Mouse (Mus musculus): ENCODE results near the gene Clic1.

The Clic1 gene

DNA sequence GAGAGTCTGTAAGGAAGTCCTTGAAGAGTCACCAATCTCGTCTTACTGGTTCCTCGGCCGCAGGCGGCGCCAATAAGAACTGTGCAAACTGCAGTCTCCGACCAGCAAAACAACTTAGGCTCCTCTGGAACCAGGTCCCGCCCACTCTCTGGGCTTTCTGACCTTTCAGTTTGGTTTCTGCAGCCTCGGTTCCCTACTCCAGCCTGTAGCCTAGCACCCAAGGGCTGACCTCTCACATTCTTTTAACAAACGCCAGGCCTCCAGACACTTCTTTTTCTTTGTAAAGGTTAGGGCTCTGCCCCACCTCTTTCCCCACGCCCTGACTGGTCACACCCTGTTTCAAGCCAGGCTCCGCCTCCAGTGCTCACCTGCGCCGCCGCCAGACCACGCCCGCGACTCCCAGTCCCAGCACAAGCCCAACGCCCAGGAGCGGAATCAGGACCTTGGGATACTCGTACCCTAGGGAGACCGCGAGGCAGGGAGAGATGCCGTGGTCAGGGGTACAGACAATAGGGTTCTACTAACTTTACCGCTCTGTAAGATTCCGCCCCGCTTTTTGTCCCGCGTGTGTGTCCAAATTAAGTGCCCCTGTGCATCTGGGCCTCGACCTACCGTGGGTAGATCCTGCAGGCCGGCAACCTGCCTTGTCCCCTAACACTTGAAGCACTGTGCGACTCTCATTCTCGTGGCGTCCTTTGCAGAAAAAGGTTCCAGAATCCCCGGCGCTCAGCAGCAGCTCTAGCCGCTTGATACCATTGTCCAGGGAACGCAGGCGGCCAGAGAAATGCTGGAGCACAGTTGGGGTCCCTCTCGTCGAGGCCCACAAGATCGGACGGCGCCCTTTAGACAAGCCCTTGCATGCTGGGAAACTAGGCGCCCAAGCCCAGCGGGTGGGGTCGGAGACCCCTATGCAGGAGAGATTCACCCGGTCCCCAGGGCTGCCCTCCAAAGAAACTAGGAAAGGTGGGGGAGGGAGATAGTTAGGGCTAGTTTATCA lies 15.5 kb downstream of the Clic1 start, which contains the start of gene Ly6g6c:
TSS of gene Ly6g6c (plus strand) at position 438 of the 997 bp plus-strand sequence.
- no peak for DNase-seq (ENCODE audit: low spot score in 2 of 2)

DNA sequence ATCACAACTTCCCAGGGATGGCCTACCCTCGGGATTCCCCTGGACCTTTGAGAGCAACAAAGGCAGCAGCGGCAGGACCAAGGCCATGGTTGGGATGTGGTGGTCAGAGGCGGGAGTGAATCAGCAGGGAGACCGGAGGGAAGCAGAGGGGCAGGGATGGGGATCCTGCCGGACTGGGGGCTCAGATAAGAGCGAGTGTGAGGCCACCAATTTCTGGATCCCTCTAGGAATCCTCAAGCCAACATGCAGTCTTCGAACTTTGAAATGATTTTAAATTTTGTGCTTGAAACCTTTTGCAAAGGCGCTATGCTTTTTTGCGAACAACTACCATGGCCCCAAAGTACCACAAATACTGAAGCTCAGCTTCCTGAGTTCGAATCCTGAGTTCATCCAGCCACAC lies 16.3 kb downstream of the Clic1 start, which contains the start of gene Mpig6b:
TSS of gene Mpig6b (minus strand) at position 101 of the 400 bp plus-strand sequence.
- DNase-seq (ENCODE audit: low spot score in 2 of 2) = no peak

DNA sequence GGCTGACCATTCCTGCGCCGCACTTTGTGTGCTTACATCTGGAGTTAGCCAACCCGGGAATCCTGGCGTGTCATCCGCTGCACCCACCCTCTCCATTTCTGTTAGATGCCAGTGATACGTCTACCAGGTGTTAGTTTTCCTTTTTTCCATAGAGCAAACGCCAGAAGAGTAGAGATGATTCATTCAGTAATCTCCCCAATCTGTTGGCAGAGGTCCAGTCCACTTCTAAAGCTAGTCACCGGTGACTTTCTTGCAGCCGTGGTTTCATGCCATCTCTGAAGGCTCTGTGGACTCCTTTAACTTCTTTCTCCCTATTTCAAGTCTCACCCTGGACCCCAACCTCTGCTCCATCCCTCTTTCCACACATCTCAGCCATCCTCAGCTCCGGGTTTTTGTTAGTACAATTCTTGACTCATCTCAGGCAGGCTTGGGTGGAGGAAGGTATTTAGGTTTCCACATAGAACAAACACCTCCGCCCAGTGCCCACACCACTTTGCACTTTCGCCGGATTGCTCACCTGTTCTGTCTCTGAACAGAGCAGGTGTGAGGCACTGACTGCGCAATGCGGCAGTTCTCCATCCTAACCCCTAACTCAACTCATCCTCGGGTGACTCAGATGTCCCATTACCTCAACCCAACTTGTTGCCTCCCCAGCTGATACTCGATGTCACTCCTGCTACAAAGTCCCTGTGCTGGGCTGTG lies 18.6 kb downstream of the Clic1 start:
- no peak for DNase-seq (ENCODE audit: low spot score in 2 of 2)

DNA sequence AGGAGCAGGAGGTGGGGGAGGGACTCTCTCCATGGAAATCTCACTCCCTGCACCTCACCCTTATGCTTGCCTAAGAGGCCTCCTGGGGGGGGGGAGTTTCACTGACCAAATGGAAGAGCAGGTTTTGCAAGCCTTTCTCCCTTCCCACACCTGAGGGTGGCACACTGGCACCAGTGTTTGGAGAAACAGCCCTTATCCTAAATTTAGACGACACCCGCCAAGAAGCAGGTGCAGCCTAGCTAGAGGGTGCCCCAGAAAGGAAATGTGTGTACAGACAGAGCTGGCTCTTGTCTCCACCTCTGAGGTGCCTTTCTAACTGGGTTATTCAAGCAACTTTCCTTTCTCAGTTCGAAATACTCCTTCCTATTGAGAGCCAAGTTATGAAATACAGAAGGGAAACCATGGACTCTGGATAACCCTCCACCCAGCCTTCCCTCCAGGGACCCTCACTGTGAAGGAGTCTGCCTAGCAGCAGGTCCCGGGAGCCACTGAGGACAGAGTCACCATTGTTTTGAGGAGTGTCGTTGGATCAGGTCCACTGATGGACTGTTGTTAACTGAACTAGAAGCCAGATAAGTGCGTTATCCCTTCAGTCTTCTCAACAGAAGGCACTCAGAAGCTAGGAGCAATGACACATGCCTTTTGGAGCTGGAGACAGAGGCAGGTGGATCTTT lies 20.9 kb downstream of the Clic1 start:
- DNase-seq (ENCODE audit: low spot score in 2 of 2) = no peak

DNA sequence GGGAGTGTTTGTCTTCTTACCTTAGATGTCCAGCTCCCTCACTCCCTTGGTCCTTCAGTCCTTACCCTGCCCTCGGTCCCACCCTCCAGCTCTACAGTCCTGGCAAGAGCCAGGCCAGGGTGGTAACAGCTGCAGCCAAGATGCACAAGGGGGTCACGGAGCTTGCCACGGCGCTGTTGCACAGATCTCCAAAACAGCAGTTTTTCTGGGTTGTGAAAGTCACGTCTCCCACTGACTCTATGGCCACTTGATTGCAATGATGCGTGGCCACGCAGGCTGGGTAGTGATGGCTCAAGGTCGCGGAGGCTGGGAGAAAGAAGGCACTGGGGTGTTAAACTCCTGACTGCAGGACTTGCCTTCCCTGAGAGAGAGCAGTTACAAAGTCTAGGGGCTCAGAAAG lies 21.7 kb downstream of the Clic1 start:
- DNase-seq (ENCODE audit: low spot score in 2 of 2) = no peak

DNA sequence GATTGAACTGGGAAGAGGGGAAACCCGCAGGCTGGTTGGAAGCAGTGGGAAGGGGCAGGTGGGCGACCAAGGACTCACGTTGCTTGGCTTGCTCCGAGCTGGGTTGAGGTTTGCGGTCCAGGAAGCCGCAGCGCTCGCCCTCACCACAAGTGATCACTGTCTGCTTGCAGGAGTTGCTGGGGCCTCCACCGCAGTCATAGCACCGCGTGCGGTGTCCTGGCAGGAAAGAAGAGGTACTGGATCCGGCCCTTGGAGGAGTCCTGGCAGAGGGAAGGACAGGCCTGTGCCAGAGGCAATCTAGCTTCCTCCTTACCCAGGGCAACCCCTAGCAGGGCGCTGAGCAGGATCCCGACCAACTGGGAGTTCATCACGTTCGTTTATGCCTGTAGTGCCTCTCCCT lies 24.3 kb downstream of the Clic1 start:
- DNase-seq (ENCODE audit: low spot score in 2 of 2) = no peak

DNA sequence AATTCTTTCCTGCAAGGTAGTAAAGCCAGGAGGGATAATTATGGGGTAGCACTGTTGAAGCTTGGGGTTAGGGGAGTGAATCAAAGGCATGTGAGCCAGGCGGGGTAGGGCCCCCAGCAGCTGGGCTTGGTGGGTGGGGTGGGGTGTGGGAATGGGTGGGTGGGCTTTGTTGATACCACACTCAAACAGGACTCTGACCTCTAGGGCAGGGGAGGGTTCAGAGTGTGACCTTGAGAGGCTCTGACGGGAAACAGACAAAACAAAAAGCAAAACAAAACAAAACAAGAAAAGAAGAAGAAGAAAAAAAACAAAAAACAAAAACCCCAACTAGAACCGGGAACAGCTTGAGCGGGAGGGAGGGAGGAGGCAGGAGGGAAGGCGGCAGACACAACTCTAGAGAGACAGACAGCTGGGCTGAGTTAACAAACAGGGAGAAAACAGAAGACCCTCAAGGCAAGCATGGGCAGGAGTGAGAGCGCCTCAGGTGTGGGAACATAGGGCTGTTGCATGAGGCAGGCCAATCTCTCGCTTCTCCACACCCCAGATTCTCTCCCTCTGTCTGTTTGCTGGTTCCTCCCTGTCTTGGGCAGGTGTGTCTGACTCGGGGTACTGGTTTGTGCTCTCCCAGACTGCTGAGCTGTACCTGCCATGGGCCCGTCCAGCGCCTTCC lies 26.9 kb downstream of the Clic1 start, which contains the start of gene Ly6g6e:
TSS of gene Ly6g6e (plus strand) at position 396 of the 670 bp plus-strand sequence.
- DNase-seq (ENCODE audit: low spot score in 2 of 2) = no peak

DNA sequence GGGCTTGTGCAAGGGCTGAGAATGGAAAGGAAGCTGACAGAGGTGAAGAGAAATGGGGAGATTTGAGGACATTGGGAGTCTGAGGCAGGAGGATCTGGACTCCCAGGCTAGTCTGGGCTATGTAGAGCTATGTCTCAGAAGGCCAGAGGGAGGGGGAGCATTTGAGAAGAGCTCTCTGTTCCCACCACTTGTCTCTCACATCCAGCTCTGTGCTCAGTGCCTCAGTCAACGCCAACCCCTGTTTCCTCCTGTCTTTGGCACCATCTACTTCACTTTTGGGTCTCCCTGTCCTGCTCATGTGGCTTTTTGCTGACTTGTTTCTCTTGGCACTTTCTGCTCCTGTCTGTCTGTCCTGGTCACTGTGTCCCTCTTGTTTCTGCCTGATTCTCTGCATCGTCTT lies 27.5 kb downstream of the Clic1 start:
- DNase-seq (ENCODE audit: low spot score in 2 of 2) = no peak

DNA sequence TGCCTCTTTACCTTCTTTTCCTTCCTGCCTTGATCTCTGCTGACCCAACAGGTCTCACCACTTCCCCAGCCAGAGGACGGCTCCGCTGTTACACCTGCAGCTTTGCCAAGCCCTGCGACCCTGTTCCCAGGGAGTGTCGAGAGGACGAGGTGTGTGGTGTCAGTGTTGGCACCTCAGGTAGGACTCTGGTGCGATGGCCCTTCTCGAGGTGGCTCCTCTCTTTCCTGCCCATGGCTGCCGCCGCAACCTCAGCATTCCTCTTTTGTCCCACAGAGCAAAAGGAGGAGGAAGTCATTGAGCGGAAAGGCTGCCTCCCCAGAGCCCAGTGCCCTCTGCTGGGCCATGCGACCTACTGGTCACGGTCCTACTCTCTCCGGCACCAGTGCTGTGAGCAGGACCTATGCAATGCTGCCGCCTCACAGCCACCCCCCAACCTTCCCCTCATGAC lies 28.0 kb downstream of the Clic1 start, which contains the start of gene Ly6g6d:
TSS of gene Ly6g6d (minus strand) at position 280 of the 448 bp plus-strand sequence.
- no peak for DNase-seq (ENCODE audit: low spot score in 2 of 2)

DNA sequence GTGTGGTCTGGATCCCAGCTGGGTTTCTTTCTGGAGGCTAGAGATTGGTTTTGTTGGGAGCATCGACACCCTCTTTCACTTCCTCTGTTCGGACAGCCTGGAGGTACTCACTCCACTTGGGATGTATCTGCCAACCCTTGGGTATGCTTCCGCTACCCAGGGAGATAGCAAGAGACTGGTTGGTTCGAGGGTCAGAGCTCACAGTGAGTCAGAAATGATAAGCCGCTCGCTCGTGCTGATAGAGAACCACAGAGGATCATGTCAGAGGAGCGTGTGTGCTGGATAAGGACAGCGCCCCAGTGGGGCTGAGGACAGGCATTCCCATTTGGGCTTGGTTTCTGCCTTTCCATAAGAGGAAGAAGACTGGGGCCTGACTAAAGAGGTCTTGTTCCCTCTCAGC lies 30.0 kb downstream of the Clic1 start:
- DNase-seq (ENCODE audit: low spot score in 2 of 2) = no peak

DNA sequence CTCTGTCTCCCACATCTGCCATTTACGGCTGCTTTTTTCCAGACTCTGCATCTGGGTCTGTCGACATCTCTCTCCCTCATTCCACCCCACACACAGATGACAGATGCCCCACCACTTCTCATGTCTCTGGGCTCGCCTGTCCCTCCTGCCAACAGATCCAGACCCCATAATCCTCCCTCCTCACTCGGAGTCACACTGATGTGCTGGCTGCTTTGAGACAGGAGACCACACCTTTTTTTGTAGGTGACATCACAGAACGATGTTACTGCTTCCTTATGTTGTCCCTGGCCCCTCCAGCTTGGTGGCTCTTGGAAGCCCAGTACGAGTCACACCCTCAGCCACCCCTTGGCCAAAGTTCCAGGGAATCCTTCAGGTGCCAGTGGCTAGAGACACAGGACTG lies 30.5 kb downstream of the Clic1 start:
- DNase-seq (ENCODE audit: low spot score in 2 of 2) = no peak

DNA sequence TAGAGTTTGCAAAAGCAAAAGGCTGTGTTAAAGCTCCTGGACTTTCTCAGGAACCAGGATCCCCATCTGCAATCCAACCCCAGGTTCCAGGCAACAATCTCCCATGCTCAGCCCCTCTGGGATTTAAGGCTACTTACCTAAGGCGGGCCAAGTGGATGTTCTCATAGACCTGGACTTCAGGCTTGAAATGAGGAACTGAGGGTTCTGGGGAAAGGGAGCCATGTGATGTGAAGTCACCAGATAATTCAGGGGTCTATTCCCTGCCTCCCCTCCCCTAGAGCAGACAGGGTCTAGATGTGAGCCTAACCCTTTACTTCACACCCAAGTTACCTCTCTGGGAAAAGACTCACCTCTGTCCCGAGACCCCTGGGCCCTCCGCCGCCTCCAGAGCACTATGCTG lies 30.9 kb downstream of the Clic1 start:
- no peak for DNase-seq (ENCODE audit: low spot score in 2 of 2)

DNA sequence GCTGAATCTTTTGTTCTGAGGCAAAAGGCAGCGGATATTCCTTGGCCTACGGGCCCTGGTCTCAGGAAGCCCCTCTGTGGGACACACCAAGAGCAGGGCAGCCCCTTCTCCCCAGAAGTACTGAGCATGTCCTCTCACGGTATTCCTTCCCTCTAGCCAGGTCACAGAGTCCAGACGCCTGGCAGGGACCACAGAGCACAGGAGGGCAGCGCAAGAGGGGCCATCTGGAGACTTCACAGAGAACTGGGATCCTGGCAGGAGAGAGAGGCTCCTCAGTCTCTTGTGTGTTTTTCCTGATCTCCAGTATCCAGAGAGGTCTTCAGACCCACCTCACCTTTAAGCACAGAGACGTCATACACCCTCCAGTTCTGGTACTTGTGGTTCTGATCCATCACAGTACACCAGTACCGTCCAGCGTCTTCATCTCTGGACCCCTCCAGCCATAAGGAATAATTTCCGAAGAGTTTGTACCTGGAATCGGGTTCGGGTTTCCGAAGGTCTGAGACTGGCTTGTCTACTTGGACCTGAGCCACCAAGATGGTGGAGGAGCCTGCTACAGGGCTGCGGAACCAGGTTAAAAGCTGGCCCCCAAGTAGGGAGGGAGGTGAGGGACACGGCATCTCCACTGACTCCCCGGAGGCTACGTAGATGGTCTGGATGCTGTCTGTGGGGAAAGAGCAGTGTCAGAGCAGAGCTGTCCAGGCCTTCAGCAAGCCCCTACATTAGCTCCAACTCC lies 33.2 kb downstream of the Clic1 start:
- DNase-seq (ENCODE audit: low spot score in 2 of 2) = no peak

DNA sequence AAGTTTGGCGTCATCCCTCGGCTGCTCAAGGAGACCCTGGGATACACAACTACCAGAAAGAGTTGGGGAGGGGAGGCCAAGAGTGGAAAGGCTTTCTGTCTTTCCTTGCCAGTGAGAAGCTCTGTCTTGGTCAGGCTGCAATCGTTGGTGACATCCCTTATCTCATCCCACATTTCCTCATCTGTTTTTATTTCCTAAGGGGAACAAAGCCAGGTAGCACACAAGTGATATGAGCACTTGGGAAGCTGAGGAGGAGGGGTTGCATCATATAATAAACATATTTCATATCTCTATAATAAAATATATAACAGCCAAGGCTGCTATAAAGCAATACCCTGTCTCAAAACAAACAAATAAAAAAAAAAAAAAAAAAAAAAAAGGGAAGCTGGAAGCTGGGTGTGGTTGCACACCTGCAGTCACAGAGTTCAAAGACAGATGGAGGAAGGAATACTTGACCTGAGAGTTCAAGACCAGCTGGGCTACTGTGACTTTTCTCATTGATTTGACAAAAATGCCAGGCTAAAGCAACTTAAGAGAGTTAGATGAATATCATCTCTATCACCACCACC lies 34.2 kb downstream of the Clic1 start:
- no peak for DNase-seq (ENCODE audit: low spot score in 2 of 2)

DNA sequence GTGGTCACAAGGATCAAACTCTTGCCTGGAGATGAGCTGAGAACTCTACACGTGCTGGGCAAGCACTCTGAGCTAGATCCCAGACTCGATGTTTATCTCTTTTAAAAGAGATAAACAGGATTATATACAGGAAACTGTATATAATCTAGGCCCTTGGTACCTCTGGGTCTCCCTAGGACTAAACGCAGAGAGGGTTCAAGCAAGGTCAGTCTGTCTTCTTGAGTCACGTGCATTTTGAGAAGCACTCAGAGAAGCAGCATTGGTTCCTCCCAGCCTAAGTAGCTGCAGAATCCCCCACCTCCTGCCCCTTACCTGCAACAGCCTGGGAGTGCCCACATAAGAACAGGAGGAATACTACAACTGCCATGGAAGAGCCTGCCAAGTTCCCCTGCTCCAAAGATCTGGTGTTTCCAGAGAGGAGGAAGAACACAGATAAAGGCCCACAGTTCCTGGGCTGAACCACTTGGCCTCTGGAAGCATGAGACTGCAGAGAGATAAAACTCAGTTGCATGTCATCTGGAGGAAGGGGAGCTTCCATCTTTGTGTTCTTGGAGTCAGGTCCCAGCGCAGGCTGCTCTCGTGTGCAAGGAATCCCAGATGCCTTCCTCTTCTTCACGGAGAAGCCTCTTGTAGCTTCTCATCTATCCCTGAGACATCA lies 35.6 kb downstream of the Clic1 start, which contains the start of gene Ly6g6f:
TSS of gene Ly6g6f (minus strand) at position 403 of the 658 bp plus-strand sequence.
- DNase-seq (ENCODE audit: low spot score in 2 of 2) = no peak

DNA sequence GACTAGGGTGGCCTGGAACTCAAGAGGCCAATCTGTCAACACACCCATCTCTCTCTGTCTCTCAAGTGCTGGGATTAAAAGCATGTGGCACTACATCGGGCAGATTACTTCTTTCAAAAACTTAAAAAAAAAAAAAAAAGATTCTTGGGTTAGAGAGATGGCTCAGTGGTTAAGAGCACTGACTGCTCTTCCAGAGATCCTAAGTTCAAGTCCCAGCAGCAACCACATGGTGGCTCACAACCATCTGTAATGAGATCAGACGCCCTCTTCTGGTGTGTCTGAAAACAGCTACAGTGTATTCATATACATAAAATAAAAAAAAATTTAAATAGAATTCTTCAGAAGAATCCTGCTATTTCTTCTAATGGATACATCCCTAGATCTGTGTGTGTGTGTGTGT lies 38.4 kb downstream of the Clic1 start:
- DNase-seq (ENCODE audit: low spot score in 2 of 2) = no peak

DNA sequence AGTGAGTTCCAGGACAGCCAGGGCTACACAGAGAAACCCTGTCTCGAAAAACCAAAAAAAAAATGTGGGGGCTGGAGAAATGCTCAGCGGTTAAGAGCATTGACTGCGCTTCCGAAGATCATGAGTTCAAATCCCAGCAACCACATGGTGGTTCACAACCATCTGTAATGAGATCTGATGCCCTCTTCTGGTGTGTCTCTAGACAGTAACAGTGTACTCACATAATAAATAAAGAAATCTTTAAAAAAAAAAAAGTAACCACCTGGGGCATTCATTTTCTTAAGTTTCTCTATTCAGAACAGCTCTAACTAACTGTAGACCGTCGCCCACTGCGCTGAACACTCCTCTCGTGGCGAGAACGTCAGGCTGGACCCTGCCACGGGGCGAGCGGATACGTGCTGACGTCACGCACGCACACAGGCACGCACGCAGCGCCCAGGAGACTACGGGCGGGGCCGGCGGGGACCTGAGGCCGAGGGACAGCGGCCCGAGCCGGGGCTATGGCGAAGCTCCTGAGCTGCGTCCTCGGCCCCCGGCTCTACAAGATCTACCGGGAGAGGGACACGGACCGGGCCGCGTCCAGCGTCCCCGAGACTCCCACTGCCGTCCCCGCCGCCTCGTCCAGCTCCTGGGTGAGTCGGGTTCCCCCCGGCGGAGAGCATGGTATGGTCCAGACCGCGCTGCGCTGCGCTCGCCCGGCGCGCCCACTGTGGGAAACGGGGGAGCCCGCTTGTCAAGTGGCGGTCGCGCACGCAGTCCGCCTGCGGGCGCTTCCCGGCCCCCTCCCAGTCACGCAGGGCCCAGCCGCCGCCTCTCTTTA lies 39.3 kb downstream of the Clic1 start, which contains the start of gene Abhd16a:
TSS of gene Abhd16a (plus strand) at position 439 of the 820 bp plus-strand sequence.
- DNase-seq (ENCODE audit: low spot score in 2 of 2) = peak; percentile 88 to 93

DNA sequence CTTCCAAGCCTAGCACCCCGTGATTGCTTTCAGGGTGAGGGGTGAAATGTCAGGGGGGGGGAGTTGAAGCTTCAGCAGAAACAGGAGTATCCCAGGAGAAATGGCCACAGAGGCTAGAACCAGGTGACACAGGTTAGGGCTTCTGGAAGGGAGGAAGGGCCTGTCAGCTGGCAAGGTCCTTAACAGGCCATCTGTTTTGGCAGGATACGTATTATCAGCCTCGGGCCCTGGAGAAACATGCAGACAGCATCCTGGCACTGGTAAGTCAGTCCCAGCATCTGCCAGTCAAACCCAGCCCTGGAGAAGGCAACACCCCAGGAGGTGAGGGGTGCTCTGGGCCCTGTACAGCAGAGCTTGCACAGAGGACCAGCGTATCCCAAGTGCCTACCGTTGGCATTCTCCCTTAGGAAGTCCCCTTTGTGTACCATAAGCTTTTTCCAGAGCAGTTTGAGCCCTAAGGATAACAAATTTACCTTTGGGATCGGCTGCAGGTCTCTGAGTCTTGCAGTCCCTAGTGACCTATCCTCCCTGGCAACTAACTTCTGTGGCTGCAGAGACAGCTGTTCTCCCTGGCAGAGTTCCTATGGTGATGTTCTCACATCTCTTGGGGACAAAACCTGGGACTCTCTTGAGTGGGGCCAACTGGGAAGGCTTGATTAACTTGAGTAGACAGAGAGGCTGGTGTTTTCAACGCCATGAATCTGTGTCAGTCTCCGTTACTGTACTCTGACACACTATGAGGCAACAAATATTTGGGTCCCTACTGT lies 40.6 kb downstream of the Clic1 start:
- no peak for DNase-seq (ENCODE audit: low spot score in 2 of 2)
